Mouse (Mus musculus) yolk sac, embryonic 10.5 days (tissue): ENCODE measurements at regions not wholly inside any gene's neighbourhood (a gene's known extent, or its start where the extent isn't known, plus 50 kb on each side); places are given as distances from the start of the nearest gene placed in this dataset.
"Not testable (repeated sequence)": the region's sequence is repeated elsewhere in the genome, so short reads cannot be mapped to it uniquely, and the experiment has no call there.

Experiments used
- DNase-seq: peaks from one replicate; pipeline ENCODE4 v3.0.0-alpha.2; 2017; ENCODE audit warnings: low spot score

DNA sequence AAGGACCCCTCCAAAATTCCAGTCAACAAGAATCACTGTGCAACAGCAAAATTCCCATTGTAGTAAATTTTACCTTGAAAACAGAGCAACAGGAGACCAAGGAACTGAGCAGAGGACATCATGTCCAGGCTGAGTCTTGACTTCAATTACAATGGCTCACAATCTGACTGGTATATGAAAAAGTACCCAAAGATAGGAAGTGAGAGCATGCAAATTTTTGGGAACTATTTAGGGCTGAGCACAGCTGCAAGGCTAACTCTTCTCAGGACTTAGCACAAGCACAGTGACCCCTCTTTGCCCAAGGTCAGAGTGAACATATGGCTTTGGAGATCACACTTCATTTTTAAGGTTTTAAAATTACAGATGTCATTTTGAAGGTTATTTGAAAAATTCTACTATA is 1096.7 kb upstream of the Tacstd2 start:
- not testable (repeated sequence) for DNase-seq

GRCm38 (mm10) chr6:68631787-68632186 is 1096.2 kb upstream of the Tacstd2 start:
- no peak for DNase-seq

DNA sequence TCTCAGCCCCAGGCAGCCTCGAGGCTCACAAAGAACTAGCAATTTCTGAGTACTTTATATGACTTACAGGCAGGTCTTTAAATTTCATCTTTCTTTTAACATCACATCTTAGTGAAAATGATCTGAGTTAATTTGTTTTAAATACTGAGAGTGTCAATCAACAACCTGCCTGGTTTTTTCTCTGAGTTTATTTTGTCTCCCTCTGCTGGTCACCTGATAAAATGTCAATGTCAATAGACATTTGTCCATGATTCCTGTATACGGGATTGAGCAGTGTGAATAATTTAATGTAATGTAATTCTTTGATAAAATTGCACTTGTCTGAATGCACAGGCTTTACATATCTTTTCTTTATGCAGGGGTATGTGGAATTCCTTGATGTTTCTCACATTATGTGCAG is 1070.4 kb upstream of the Tacstd2 start:
- DNase-seq = no peak
